12 mouse cellular contexts compared by ENCODE assay signal in the genomic region with DNA sequence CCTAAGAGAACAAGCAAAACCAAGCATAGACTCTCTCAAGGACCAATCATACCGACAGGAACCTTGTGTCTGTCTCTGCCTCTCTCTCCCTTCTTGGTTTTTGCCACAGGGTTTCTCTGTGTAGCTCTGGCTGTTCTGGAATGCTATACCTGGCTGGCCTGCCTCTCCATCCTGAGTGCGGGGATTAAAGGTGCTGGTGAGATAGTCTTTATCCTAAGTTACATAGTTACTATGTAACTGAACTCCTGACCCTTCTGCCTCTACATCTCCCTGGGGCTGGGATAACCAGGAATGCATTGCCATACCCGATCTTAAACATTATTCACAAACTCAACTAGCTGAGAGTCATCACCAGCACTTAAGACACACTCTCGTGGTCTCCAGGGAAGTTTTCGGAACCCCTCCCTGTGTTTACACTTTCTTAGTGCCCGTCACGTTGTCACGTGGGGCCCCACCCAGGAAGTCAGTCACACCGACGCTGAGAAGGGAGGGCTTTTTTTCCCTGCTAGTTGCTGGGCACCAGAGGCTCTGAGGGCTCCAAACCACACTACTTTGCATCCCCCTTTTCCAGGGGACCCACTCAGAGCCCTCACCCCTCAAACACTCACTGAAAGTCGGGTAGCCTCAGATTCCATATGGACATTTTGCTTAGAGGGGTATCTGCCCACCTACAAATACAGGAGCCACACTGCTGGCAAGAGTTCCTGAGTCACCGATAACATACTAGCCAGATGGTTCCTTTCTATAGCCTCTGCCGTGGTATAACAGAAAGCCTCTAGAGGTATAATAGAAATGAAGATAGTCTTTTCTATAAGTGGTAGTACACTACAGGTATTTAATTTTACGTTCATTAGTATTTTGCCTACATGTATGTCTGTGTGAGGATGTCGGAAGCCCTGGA. TPM values are rescaled to one million over a fixed set of nuclear protein-coding genes. Genes with fewer than 3 reads are reported as not detected.
DNase-seq lines count a peak whose midpoint lies in the region; ATAC-seq and TF ChIP-seq lines count a peak whose summit lies in the region.
"Had no signal": no experiment of that assay in that cellular context is flagged by ENCODE, and none has a peak within 500 bp of the region (broad histone marks: within the 10 kb centered on the region; RNA-seq: fewer than 3 reads in every experiment).

No protein-coding gene starts in this region.

- H3K9ac ChIP-seq in midbrain, postnatal 0 days (replicated peaks; ENCODE audit: low read length, poor library complexity, severe bottlenecking): no peak overlapping the region
- no peak overlapping the region for H3K9ac ChIP-seq in midbrain, embryonic 14.5 days (replicated peaks; ENCODE audit: low read length)

- intact Hi-C loops in left cerebral cortex, adult 2 months (cut with DNase I): no loop called here

- DNase-seq in left cerebral cortex, adult 2 months (ENCODE audit: extremely low spot score in 1 of 2, low spot score in 2 of 2): no peak
- no peak for DNase-seq in left cerebral cortex, adult 9 months (ENCODE audit: low spot score in 2 of 2)
- DNase-seq in lung, postnatal 14 days: peak; percentile 32
- DNase-seq in thymus, postnatal 0 days (ENCODE audit: low spot score): peak; percentile 69
- DNase-seq in midbrain, postnatal 0 days (ENCODE audit: low spot score): no peak
- DNase-seq in frontal cortex, postnatal 10 days (ENCODE audit: low spot score in 2 of 2): no peak
- DNase-seq in midbrain, embryonic 14.5 days: no peak
- DNase-seq: adrenal gland, adult 8-10 months; kidney, postnatal 25 days; retina, postnatal 1 day had no signal

- no peaks in the 10 kb centered on the region for H3K4me1 ChIP-seq in midbrain, postnatal 0 days (ENCODE audit: insufficient read depth, low read length)
- H3K4me1 ChIP-seq in midbrain, embryonic 14.5 days (ENCODE audit: control insufficient read depth, insufficient read depth, low read length): no peaks in the 10 kb centered on the region

- H3K9me3 ChIP-seq in midbrain, postnatal 0 days (ENCODE audit: low read length): no peaks in the 10 kb centered on the region
- no peaks in the 10 kb centered on the region for H3K9me3 ChIP-seq in midbrain, embryonic 14.5 days (ENCODE audit: control insufficient read depth, low read length)
- H3K9me3 ChIP-seq: megakaryocyte, embryonic 14.5 days had no signal

- H3K36me3 ChIP-seq in midbrain, postnatal 0 days (ENCODE audit: insufficient read depth, low read length): peaks cover 40% of the 10 kb centered on the region
- H3K36me3 ChIP-seq in midbrain, embryonic 14.5 days (ENCODE audit: control insufficient read depth, insufficient read depth, low read length): peaks cover 32% of the 10 kb centered on the region

- no peak overlapping the region for H3K4me2 ChIP-seq in midbrain, postnatal 0 days (ENCODE audit: low read depth, low read length, poor library complexity, severe bottlenecking)
- no peak overlapping the region for H3K4me2 ChIP-seq in midbrain, embryonic 14.5 days (ENCODE audit: low read length)

- H3K27me3 ChIP-seq in midbrain, postnatal 0 days (ENCODE audit: insufficient read depth, low read length): no peaks in the 10 kb centered on the region
- no peaks in the 10 kb centered on the region for H3K27me3 ChIP-seq in midbrain, embryonic 14.5 days (ENCODE audit: control insufficient read depth, insufficient read depth, low read length)
- H3K27me3 ChIP-seq: megakaryocyte, embryonic 14.5 days had no signal

- WGBS in midbrain, postnatal 0 days: 83% methylated on average over 15 of the region's 15 CpGs
- WGBS in midbrain, embryonic 14.5 days: 84% methylated on average over 15 of the region's 15 CpGs

- peak; percentile 22; the same call in 1 of the 2 replicates for ATAC-seq in granulocyte monocyte progenitor cell, adult 5-6 weeks (replicated peaks; ENCODE audit: poor library complexity, severe bottlenecking)
- no peak for ATAC-seq in midbrain, postnatal 0 days (ENCODE audit: low FRiP score)
- ATAC-seq in midbrain, embryonic 14.5 days (ENCODE audit: low FRiP score, low TSS enrichment): no peak

- no peak overlapping the region for H3K4me3 ChIP-seq in left cerebral cortex, adult 2 months
- H3K4me3 ChIP-seq in midbrain, postnatal 0 days (ENCODE audit: low read depth, low read length): no peak overlapping the region
- no peak overlapping the region for H3K4me3 ChIP-seq in midbrain, embryonic 14.5 days (replicated peaks; ENCODE audit: low read depth, low read length)

- H3K27ac ChIP-seq in left cerebral cortex, adult 2 months: peak overlapping the region; percentile 86
- H3K27ac ChIP-seq in midbrain, postnatal 0 days (ENCODE audit: low read depth, low read length): no peak overlapping the region
- H3K27ac ChIP-seq in midbrain, embryonic 14.5 days (replicated peaks; ENCODE audit: low read depth, low read length): no peak overlapping the region

- no peak for TF ChIP-seq CTCF in left cerebral cortex, adult 2 months (IDR thresholded peaks at IDR 0.05)
- no peak for TF ChIP-seq CTCF in midbrain, postnatal 0 days (IDR thresholded peaks at IDR 0.05)

RNA-seq across cellular contexts. Expression of a gene that starts 13.9 kb away (rescaled TPM):
- 10 to 100 TPM; 19.9 to 20.8 TPM for total RNA-seq in left cerebral cortex, adult 2 months (2021)
- 9.1 and 12.3 TPM in 2 replicates for total RNA-seq in granulocyte monocyte progenitor cell, adult 5-6 weeks (2014; fragmentation: Nextera tagmentation)
- 11.8 and 11.9 TPM in 2 replicates for total RNA-seq in granulocyte monocyte progenitor cell, adult 5-6 weeks (2017)
- 17.5 and 17.8 TPM in 2 replicates for polyA plus RNA-seq in thymus, postnatal 0 days (2015; fragmentation: Nextera tagmentation; extraction: Ambion mirVana)
- 5.2 and 10.7 TPM in 2 replicates for total RNA-seq in midbrain, postnatal 0 days (2014; rRNA removed)
- polyA plus RNA-seq in midbrain, postnatal 0 days (2015; fragmentation: Nextera tagmentation; extraction: Ambion mirVana): 10.1 and 13.0 TPM in 2 replicates
- polyA plus RNA-seq in midbrain, embryonic 14.5 days (2014; fragmentation: Nextera tagmentation; extraction: Ambion mirVana): 8.9 and 10.6 TPM in 2 replicates

RNA-seq across cellular contexts. Expression of a gene that starts 18.7 kb away (rescaled TPM):
- 10 to 100 TPM; 17.9 to 21.0 TPM for total RNA-seq in left cerebral cortex, adult 2 months (2021)
- 51.9 and 68.3 TPM in 2 replicates for total RNA-seq in granulocyte monocyte progenitor cell, adult 5-6 weeks (2014; fragmentation: Nextera tagmentation)
- 40.5 and 61.8 TPM in 2 replicates for total RNA-seq in granulocyte monocyte progenitor cell, adult 5-6 weeks (2017)
- 39.5 and 40.2 TPM in 2 replicates for polyA plus RNA-seq in thymus, postnatal 0 days (2015; fragmentation: Nextera tagmentation; extraction: Ambion mirVana)
- total RNA-seq in midbrain, postnatal 0 days (2014; rRNA removed): 32.3 and 38.6 TPM in 2 replicates
- 33.8 and 34.3 TPM in 2 replicates for polyA plus RNA-seq in midbrain, postnatal 0 days (2015; fragmentation: Nextera tagmentation; extraction: Ambion mirVana)
- polyA plus RNA-seq in midbrain, embryonic 14.5 days (2014; fragmentation: Nextera tagmentation; extraction: Ambion mirVana): 23.1 and 24.5 TPM in 2 replicates

RNA-seq across cellular contexts. Expression of a gene that starts 34.3 kb away (rescaled TPM):
- 10 to 100 TPM; 84.6 to 84.8 TPM for total RNA-seq in left cerebral cortex, adult 2 months (2021)
- total RNA-seq in granulocyte monocyte progenitor cell, adult 5-6 weeks (2014; fragmentation: Nextera tagmentation): 1.3 TPM in 1 of 2 replicates, not detected in the other
- not detected in 2 replicates for total RNA-seq in granulocyte monocyte progenitor cell, adult 5-6 weeks (2017)
- polyA plus RNA-seq in thymus, postnatal 0 days (2015; fragmentation: Nextera tagmentation; extraction: Ambion mirVana): 4.6 and 4.8 TPM in 2 replicates
- total RNA-seq in midbrain, postnatal 0 days (2014; rRNA removed): 14.8 and 14.9 TPM in 2 replicates
- 11.2 and 11.9 TPM in 2 replicates for polyA plus RNA-seq in midbrain, postnatal 0 days (2015; fragmentation: Nextera tagmentation; extraction: Ambion mirVana)
- polyA plus RNA-seq in midbrain, embryonic 14.5 days (2014; fragmentation: Nextera tagmentation; extraction: Ambion mirVana): 9.0 and 9.9 TPM in 2 replicates

RNA-seq across cellular contexts. Expression of a gene that starts 43.6 kb away (rescaled TPM):
- total RNA-seq in left cerebral cortex, adult 2 months (2021): 10 to 100 TPM; 95.4 to 98.9 TPM
- 512 and 560 TPM in 2 replicates for total RNA-seq in granulocyte monocyte progenitor cell, adult 5-6 weeks (2014; fragmentation: Nextera tagmentation)
- total RNA-seq in granulocyte monocyte progenitor cell, adult 5-6 weeks (2017): 584 and 1,053 TPM in 2 replicates
- 489 and 490 TPM in 2 replicates for polyA plus RNA-seq in thymus, postnatal 0 days (2015; fragmentation: Nextera tagmentation; extraction: Ambion mirVana)
- total RNA-seq in midbrain, postnatal 0 days (2014; rRNA removed): 228 and 273 TPM in 2 replicates
- 313 and 326 TPM in 2 replicates for polyA plus RNA-seq in midbrain, postnatal 0 days (2015; fragmentation: Nextera tagmentation; extraction: Ambion mirVana)
- polyA plus RNA-seq in midbrain, embryonic 14.5 days (2014; fragmentation: Nextera tagmentation; extraction: Ambion mirVana): 327 and 369 TPM in 2 replicates

RNA-seq across cellular contexts. Expression of a gene that starts 55.8 kb away (rescaled TPM):
- 10 to 100 TPM; 25.8 to 28.3 TPM for total RNA-seq in left cerebral cortex, adult 2 months (2021)
- total RNA-seq in granulocyte monocyte progenitor cell, adult 5-6 weeks (2014; fragmentation: Nextera tagmentation): 14.5 and 19.8 TPM in 2 replicates
- 8.4 and 10.6 TPM in 2 replicates for total RNA-seq in granulocyte monocyte progenitor cell, adult 5-6 weeks (2017)
- 16.5 and 19.7 TPM in 2 replicates for polyA plus RNA-seq in thymus, postnatal 0 days (2015; fragmentation: Nextera tagmentation; extraction: Ambion mirVana)
- total RNA-seq in midbrain, postnatal 0 days (2014; rRNA removed): 14.9 and 20.5 TPM in 2 replicates
- 21.9 and 26.9 TPM in 2 replicates for polyA plus RNA-seq in midbrain, postnatal 0 days (2015; fragmentation: Nextera tagmentation; extraction: Ambion mirVana)
- polyA plus RNA-seq in midbrain, embryonic 14.5 days (2014; fragmentation: Nextera tagmentation; extraction: Ambion mirVana): 21.9 and 22.1 TPM in 2 replicates

Comparison
In these comparisons a context has a peak if more than half of its experiments do, and no peak if none do; other contexts are left out.
1. DNase-seq: peak in lung, postnatal 14 days (single experiment) and thymus, postnatal 0 days (single experiment); none in left cerebral cortex, adult 2 months (0 of 2), left cerebral cortex, adult 9 months (0 of 2), midbrain, postnatal 0 days (single experiment), frontal cortex, postnatal 10 days (0 of 2) and midbrain, embryonic 14.5 days (single experiment).